Mouse (Mus musculus) liver, embryonic 16.5 days (tissue): ENCODE measurements around the gene Tmem123. TPM values are rescaled to one million over a fixed set of nuclear protein-coding genes. Genes with fewer than 3 reads are reported as not detected.

Experiments used
- ATAC-seq: fragments of 200-750 bp; cut with Nextera tagmentation; 2 replicates; pipeline ENCODE4 v1.8.0; 2017; ENCODE audit warnings: low read depth, mild to moderate bottlenecking, moderate number of reproducible peaks, moderate library complexity
- H3K27ac ChIP-seq: fragments of 300-500 bp; sonication (generic); 2 replicates; pipeline ENCODE4 v1.5.1; 2014; ENCODE audit warnings: mild to moderate bottlenecking, low read length
- H3K27me3 ChIP-seq: fragments of 300-500 bp; sonication (generic); 2 replicates; pipeline ENCODE4 v1.6.1; 2014; ENCODE audit warnings: low read depth, low read length, mixed read lengths; ENCODE audit not compliant: control insufficient read depth, insufficient read depth
- H3K36me3 ChIP-seq: fragments of 300-500 bp; sonication (generic); 2 replicates; pipeline ENCODE4 v1.6.1; 2014; ENCODE audit warnings: mild to moderate bottlenecking; ENCODE audit not compliant: control insufficient read depth, insufficient read depth
- H3K4me1 ChIP-seq: fragments of 300-500 bp; sonication (generic); 2 replicates; pipeline ENCODE4 v1.6.1; 2014; ENCODE audit warnings: low read depth, low read length, mixed read lengths; ENCODE audit not compliant: control insufficient read depth
- H3K4me2 ChIP-seq: fragments of 300-500 bp; sonication (generic); 2 replicates; pipeline ENCODE4 v1.6.1; 2014; ENCODE audit warnings: low read depth, low read length, mixed read lengths
- H3K4me3 ChIP-seq: fragments of 300-500 bp; sonication (generic); 2 replicates; pipeline ENCODE4 v1.5.1; 2014; ENCODE audit warnings: low read depth, mild to moderate bottlenecking, low read length
- H3K9ac ChIP-seq: fragments of 300-500 bp; sonication (generic); 2 replicates; pipeline ENCODE4 v1.6.1; 2014; ENCODE audit warnings: low read depth, low read length
- H3K9me3 ChIP-seq: fragments of 300-500 bp; sonication (generic); replicated peaks from 2 replicates; pipeline ENCODE4 v1.6.1; 2016; ENCODE audit warnings: low read length; ENCODE audit not compliant: control insufficient read depth
- WGBS: fragments of 180-500 bp; shearing (Covaris S2); extraction: QIAGEN DNeasy Blood & Tissue Kit; methylation state at CpG from one replicate; pipeline ENCODE4 v1.1.7; 2014; ENCODE audit not compliant: insufficient replicate concordance; 5-methylcytosine and 5-hydroxymethylcytosine counted together
- polyA plus RNA-seq: library from polyadenylated mRNA; unstranded; fragments of >200 nt; fragmentation: Nextera tagmentation; extraction: Ambion mirVana; gene quantifications from 2 replicates; pipeline ENCODE4 v1.2.1, GENCODE M21; 2015

The Tmem123 gene
- polyA plus RNA-seq, 1 experiment from 2014 or later: 28.6 TPM

DNA sequence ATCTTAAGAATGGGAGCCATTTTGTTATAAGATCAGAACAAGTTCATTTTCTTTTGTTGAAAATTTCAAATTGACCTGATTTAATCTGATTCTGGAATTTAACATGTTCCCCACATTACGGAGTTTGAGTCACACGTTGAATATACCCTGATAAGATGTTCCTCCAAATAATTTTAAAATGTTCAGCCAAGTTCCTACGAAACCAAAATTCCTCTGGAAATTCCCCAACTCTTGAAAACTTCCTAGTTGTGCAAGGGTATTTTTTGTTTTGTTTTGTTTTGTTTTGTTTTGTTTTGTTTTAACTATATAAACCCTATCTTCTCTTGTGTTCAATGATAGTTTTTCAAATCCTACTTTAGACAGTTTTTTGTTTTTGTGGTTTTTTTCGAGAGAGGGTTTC lies 64.9 kb downstream of the Tmem123 start:
- H3K4me2 ChIP-seq: no peak overlapping the region; the same call in 1 of the 2 replicates
- peaks cover 25% of the 10 kb centered on the region for H3K4me1 ChIP-seq
- 69% methylated on average over 4 of the region's 4 CpGs for WGBS
- no peaks in the 10 kb centered on the region for H3K36me3 ChIP-seq
- no peak overlapping the region for H3K9ac ChIP-seq
- H3K27ac ChIP-seq: no peak overlapping the region
- no peak overlapping the region for H3K4me3 ChIP-seq
- no peaks in the 10 kb centered on the region for H3K9me3 ChIP-seq
- no peak for ATAC-seq
- H3K27me3 ChIP-seq: no peaks in the 10 kb centered on the region

DNA sequence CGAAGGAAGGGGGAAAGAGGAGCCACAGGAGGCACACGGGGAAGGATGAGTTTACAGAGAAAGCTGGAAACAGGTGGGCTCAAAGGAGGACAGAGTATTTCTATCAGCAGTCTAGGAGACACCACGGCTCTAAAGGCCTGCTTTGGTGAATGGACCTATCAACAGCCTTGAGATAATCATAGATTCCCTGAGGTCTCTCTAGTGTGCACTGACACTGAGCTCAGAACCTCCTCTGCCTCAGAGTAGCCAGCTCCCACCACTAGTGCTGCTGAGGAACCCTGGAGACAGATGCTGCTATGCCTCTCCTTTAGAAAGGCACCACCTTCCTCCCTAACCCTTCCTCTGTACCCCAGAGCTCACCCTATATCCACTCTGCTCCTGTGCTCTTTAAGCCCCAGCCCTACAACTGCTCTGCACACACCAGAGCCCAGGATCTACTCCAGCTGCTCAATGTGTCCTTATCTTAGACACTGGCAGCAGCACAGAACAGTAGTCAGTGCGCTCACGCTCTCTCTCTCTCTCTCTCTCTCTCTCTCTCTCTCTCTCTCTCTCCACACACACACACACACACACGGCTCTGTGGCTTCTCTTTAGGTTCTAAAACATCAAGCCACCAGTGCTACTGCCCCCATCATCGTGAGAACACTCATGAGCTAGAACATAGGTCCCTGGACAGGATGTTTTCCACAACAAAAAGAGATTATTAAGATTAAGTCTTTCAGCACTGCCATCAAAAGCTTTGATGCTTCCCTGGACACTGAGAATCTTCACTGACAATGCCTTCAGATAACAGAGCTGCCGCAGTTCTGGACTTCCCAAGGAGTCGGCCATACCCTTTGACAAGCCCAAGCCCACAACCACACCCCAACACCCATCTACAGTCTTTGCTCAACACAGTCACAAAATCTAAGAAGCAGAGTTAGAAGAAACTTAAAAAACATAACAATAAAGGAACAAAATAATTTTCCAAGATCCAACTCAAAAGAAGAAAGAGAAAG lies 66.0 kb downstream of the Tmem123 start:
- peaks cover 26% of the 10 kb centered on the region for H3K4me1 ChIP-seq
- ATAC-seq: peak; percentile 93
- peak overlapping the region; percentile 78 for H3K27ac ChIP-seq
- peak overlapping the region; percentile 27 for H3K4me3 ChIP-seq
- peak overlapping the region; percentile 56 for H3K4me2 ChIP-seq
- WGBS: 26% methylated on average over 9 of the region's 9 CpGs
- no peaks in the 10 kb centered on the region for H3K27me3 ChIP-seq
- H3K9me3 ChIP-seq: no peaks in the 10 kb centered on the region
- H3K9ac ChIP-seq: peak overlapping the region; percentile 10; the same call in 1 of the 2 replicates
- no peaks in the 10 kb centered on the region for H3K36me3 ChIP-seq

DNA sequence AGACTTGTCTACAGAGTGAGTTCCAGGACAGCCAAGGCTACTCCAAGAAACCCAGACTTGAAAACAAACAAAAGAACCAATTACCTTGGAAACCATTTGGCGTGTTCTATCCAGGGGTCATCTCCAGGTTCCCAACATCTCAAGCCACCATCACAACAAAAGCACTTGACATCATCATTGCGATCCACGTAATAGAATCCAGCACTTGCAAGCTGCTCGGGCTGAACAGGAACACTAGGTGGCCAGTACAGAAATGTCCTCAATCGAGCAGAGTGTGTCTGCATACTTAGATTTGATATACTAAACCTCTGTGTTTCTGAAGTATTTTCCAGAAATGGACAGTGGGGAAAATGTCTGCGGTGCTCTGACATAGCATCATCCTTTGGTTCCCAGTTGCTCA lies 69.6 kb downstream of the Tmem123 start:
- Histone ChIP-seq H3K36me3 (no peaks in the 10 kb centered on the region), H3K4me3 (no peak overlapping the region), H3K27me3 (no peaks in the 10 kb centered on the region), H3K4me1 (peaks cover 21% of the 10 kb centered on the region), H3K9ac (no peak overlapping the region), H3K27ac (no peak overlapping the region), H3K4me2 (no peak overlapping the region; the same call in 1 of the 2 replicates), H3K9me3 (no peaks in the 10 kb centered on the region)
- no peak for ATAC-seq
- 80% methylated on average over 6 of the region's 6 CpGs for WGBS

DNA sequence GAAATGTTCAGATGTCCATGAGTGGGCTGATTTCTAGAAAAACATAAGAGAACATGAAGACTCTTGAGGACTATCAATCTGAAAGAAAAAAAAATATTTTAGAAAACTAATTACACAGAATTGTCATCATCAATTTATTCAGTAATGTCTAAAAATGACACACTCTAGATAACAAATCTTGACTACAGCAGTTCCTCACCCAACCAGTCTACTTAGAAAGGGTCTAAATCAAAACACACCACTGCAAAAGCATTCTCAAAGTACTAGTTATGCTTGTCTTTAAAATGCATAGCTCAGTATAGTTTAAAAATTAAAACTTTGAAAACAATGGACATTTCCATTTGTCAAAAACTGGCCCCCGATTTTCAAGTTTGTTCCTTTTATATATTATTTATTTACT lies 71.5 kb downstream of the Tmem123 start:
- no peaks in the 10 kb centered on the region for H3K27me3 ChIP-seq
- ATAC-seq: no peak
- H3K4me3 ChIP-seq: peak overlapping the region; percentile 72
- WGBS: 66% methylated on average over 1 of the region's 1 CpGs
- H3K9me3 ChIP-seq: no peaks in the 10 kb centered on the region
- H3K4me1 ChIP-seq: peaks cover 10% of the 10 kb centered on the region
- peak overlapping the region; percentile 91 for H3K4me2 ChIP-seq
- H3K9ac ChIP-seq: no peak overlapping the region
- no peaks in the 10 kb centered on the region for H3K36me3 ChIP-seq
- H3K27ac ChIP-seq: no peak overlapping the region

DNA sequence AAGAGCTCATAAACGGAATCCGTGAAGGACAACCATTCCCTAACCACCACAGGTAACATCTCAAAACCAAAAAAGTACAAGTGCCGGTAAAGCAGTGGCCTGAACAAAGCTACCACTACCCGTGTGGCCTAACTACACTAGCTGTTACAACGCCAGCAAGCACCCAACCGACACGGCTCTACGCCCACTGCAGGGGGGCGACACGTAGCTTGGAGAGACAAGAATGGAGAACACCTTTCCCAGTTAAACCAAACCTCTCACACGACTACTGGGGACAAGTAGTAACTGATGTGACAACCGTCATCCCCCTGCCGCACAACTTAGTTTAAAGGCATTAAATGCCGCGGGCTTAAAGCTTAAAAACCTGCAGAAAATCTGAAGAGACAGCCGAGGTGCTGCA lies 72.5 kb downstream of the Tmem123 start:
- under 1% methylated on average over 16 of the region's 16 CpGs for WGBS
- ATAC-seq: peak; percentile 19
- H3K9me3 ChIP-seq: no peaks in the 10 kb centered on the region
- H3K4me2 ChIP-seq: peak overlapping the region; percentile 91
- H3K27ac ChIP-seq: peak overlapping the region; percentile 99
- H3K4me3 ChIP-seq: peak overlapping the region; percentile 72
- peak overlapping the region; percentile 91 for H3K9ac ChIP-seq
- H3K36me3 ChIP-seq: no peaks in the 10 kb centered on the region
- no peaks in the 10 kb centered on the region for H3K27me3 ChIP-seq
- peaks cover 10% of the 10 kb centered on the region for H3K4me1 ChIP-seq

DNA sequence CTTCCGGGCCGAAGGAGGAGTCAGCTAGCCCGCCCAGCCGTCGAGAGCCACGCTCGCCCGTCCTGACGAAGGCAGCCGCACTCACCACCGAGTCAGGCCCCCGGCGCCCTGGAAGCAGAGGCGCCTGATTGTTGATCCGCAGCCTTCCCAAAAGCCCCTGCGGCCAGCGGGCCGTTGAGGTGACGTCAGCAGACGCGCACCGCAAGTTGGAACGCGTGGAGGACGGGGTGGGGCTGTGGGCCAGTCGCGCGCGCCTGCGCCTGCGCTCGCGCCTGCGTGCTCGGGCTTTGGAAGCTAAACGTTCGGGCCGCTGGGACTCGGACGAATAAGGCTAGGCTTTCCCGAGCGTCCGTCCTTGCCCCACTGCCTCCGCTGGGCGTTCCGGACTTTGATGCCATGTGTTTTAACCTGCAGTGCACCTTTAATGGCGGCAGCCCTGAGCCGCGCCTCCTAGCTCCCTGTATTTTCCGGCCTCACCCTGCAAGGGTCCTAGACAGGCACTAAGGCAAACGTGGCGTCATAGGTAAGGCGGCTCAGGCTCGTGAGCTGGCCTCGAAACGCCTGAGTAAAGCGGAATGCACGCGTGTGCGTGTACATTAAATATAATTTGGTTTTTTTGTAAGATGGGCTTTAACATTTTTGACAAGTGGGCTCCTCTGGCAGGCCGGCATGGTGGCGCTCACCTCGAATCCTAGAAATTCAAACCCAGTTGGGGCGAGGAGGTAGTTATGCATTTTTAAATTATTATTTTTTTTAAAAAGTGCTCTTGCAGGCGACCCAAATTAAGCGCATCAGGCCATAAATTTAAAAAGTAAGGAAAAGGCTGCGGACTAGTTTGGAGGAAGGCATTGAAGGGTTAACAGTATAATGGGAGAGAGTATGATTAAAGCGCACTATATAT lies 73.3 kb downstream of the Tmem123 start, which contains the start of gene Birc2:
Gene Birc2 (minus strand): TSS at position 160 of the 901 bp plus-strand sequence.
- Histone ChIP-seq H3K9ac (peak within 1 kb of the TSS; percentile 91), H3K4me2 (peak within 1 kb of the TSS; percentile 91), H3K27me3 (no peaks in the 10 kb centered on the region), H3K9me3 (no peaks in the 10 kb centered on the region), H3K4me3 (peak within 1 kb of the TSS; percentile 72), H3K4me1 (peaks cover 9% of the 10 kb centered on the region), H3K27ac (peak within 1 kb of the TSS; percentile 99), H3K36me3 (no peaks in the 10 kb centered on the region)
- WGBS: under 1% methylated on average over 68 of the region's 68 CpGs
- ATAC-seq: peak; percentile 96

DNA sequence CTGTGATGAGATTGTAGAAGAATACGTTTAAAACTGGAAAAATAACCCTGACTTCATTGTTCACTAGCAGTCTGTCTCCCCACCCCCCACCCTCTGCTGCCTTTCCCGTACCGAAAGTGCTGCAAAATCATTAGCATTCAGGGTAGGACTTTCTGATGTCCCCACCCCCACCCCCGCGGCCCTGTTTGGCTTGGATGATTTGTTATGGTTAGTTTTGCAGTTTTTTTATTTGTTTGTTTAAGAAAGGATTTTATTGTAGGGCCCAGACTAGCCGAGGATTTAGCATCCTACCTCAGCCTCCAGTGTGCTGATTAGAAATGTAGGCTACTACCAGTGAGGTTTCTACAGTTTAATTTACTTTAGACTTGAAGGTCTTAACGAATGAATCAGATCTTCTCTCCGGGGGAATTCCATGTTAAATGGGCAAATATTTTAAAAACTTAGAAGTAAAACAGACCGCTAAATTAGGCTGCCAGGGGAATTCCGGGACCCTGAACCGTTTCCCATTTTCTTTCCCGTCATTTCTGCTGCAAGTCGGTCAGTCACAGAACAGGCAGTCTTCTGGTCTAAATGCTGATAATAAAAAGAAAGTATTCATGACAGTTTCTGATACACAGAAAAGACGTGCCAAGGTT lies 74.1 kb downstream of the Tmem123 start:
- Histone ChIP-seq H3K27ac (peak overlapping the region; percentile 99), H3K36me3 (no peaks in the 10 kb centered on the region), H3K9ac (peak overlapping the region; percentile 65), H3K4me3 (peak overlapping the region; percentile 72), H3K9me3 (no peaks in the 10 kb centered on the region), H3K4me1 (peaks cover 8% of the 10 kb centered on the region), H3K27me3 (no peaks in the 10 kb centered on the region), H3K4me2 (peak overlapping the region; percentile 91)
- ATAC-seq: no peak
- 32% methylated on average over 14 of the region's 14 CpGs for WGBS

DNA sequence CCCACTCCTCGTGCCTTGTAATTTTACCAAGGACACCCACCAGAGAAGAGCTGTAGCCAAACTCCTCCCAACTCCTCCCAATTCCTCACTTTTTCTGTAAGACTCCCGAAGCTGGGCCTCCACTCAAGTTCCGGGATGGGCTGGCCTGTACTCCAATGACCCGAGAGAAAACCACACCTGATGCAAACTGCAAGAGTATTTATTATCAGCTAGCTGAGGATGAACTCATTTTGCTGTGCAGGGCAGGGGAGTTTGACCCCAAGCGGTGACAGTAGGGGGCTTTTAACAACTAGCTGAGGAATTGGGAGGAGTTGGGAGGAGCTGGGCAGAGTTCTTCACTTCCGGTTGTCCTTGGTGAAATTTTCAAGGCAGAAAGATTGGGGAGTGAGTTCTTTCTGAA lies 77.4 kb downstream of the Tmem123 start:
- WGBS: 67% methylated on average over 6 of the region's 6 CpGs
- Histone ChIP-seq H3K9ac (no peak overlapping the region), H3K4me2 (no peak overlapping the region), H3K9me3 (no peaks in the 10 kb centered on the region), H3K27me3 (no peaks in the 10 kb centered on the region), H3K36me3 (no peaks in the 10 kb centered on the region), H3K4me1 (peaks cover 3% of the 10 kb centered on the region; the same call in 1 of the 2 replicates), H3K4me3 (no peak overlapping the region), H3K27ac (no peak overlapping the region)
- no peak for ATAC-seq
